Mouse (Mus musculus): Measurements from ENCODE around the gene Cmtm7. TPM values are rescaled to one million over a fixed set of nuclear protein-coding genes. Genes with fewer than 3 reads are reported as not detected.

Gene Cmtm7
- polyA plus RNA-seq, 1 experiment from 2014 or later = 93.0 TPM

GRCm38 (mm10) chr9:114785432-114786125 lies 3.9 kb upstream of the Cmtm7 start:
- DNase-seq (peak; percentile 54), ATAC-seq (ENCODE audit: insufficient read depth) (no peak)
- TF ChIP-seq CTCF (IDR thresholded peaks at IDR 0.05; ENCODE audit: low read depth) = 0 out of 2 replicates have a peak, but pooled peaks have one; percentile 9
- WGBS = 13% methylated on average over 16 of the region's 16 CpGs
- H3K27me3 ChIP-seq (ENCODE audit: insufficient read depth, low read length) = no peaks in the 10 kb centered on the region
- no peaks in the 10 kb centered on the region; the same call in 1 of the 2 replicates for H3K4me1 ChIP-seq (ENCODE audit: insufficient read depth)
- no peaks in the 10 kb centered on the region for H3K36me3 ChIP-seq (ENCODE audit: insufficient read depth)
- no peak overlapping the region for H3K9ac ChIP-seq
- 0 out of 2 replicates have a peak overlapping the region, but pooled peaks have one; percentile 20 for H3K4me2 ChIP-seq
- no peak overlapping the region for H3K4me3 ChIP-seq (ENCODE audit: low read depth, low read length)
- no peaks in the 10 kb centered on the region for H3K9me3 ChIP-seq (ENCODE audit: low read depth, low read length)
- H3K27ac ChIP-seq (ENCODE audit: low read depth) = no peak overlapping the region

GRCm38 (mm10) chr9:114780746-114781525 lies 720 bp downstream of the Cmtm7 start:
- peaks cover 6% of the 10 kb centered on the region; the same call in 1 of the 2 replicates for H3K4me1 ChIP-seq (ENCODE audit: insufficient read depth)
- H3K27ac ChIP-seq (ENCODE audit: low read depth) = peak overlapping the region; percentile 78
- H3K27me3 ChIP-seq (ENCODE audit: insufficient read depth, low read length) = no peaks in the 10 kb centered on the region
- no peaks in the 10 kb centered on the region for H3K9me3 ChIP-seq (ENCODE audit: low read depth, low read length)
- H3K4me3 ChIP-seq (ENCODE audit: low read depth, low read length) = peak overlapping the region; percentile 67
- H3K4me2 ChIP-seq = peak overlapping the region; percentile 69
- ATAC-seq (ENCODE audit: insufficient read depth) (peak; percentile 50; the same call in 1 of the 2 replicates), DNase-seq (peak; percentile 62)
- H3K9ac ChIP-seq = peak overlapping the region; percentile 58
- no peaks in the 10 kb centered on the region for H3K36me3 ChIP-seq (ENCODE audit: insufficient read depth)
- TF ChIP-seq CTCF (IDR thresholded peaks at IDR 0.05; ENCODE audit: low read depth) = no peak
- WGBS = under 1% methylated on average over 38 of the region's 38 CpGs

GRCm38 (mm10) chr9:114779984-114780745 lies 1.5 kb downstream of the Cmtm7 start:
- Histone ChIP-seq H3K9ac (peak overlapping the region; percentile 58), H3K27me3 (ENCODE audit: insufficient read depth, low read length) (no peaks in the 10 kb centered on the region), H3K4me3 (ENCODE audit: low read depth, low read length) (peak overlapping the region; percentile 67), H3K4me1 (ENCODE audit: insufficient read depth) (peaks cover 6% of the 10 kb centered on the region; the same call in 1 of the 2 replicates), H3K4me2 (peak overlapping the region; percentile 69), H3K36me3 (ENCODE audit: insufficient read depth) (no peaks in the 10 kb centered on the region), H3K9me3 (ENCODE audit: low read depth, low read length) (no peaks in the 10 kb centered on the region), H3K27ac (ENCODE audit: low read depth) (peak overlapping the region; percentile 51; the same call in 1 of the 2 replicates)
- WGBS = 26% methylated on average over 23 of the region's 23 CpGs
- ATAC-seq (ENCODE audit: insufficient read depth) = no peak
- DNase-seq = peak; percentile 58
- no peak for TF ChIP-seq CTCF (IDR thresholded peaks at IDR 0.05; ENCODE audit: low read depth)

- H3K36me3 ChIP-seq (ENCODE audit: insufficient read depth) = no peaks in the 10 kb centered on the region; the same call in 1 of the 2 replicates
Measured at GRCm38 (mm10) chr9:114778877-114779276, 2.8 kb downstream of the Cmtm7 start.

GRCm38 (mm10) chr9:114778047-114778390 lies 3.6 kb downstream of the Cmtm7 start:
- H3K9me3 ChIP-seq (ENCODE audit: low read depth, low read length) = no peaks in the 10 kb centered on the region
- no peak overlapping the region for H3K4me3 ChIP-seq (ENCODE audit: low read depth, low read length)
- peaks cover 6% of the 10 kb centered on the region; the same call in 1 of the 2 replicates for H3K4me1 ChIP-seq (ENCODE audit: insufficient read depth)
- H3K4me2 ChIP-seq = no peak overlapping the region
- no peak for TF ChIP-seq CTCF (IDR thresholded peaks at IDR 0.05; ENCODE audit: low read depth)
- ATAC-seq (ENCODE audit: insufficient read depth) = no peak
- no peak overlapping the region for H3K27ac ChIP-seq (ENCODE audit: low read depth)
- no peaks in the 10 kb centered on the region; the same call in 1 of the 2 replicates for H3K36me3 ChIP-seq (ENCODE audit: insufficient read depth)
- DNase-seq = no peak
- H3K9ac ChIP-seq = no peak overlapping the region
- 62% methylated on average over 7 of the region's 7 CpGs for WGBS
- no peaks in the 10 kb centered on the region for H3K27me3 ChIP-seq (ENCODE audit: insufficient read depth, low read length)

More at GRCm38 (mm10) chr9:114778877-114779276, 2.8 kb downstream of the Cmtm7 start:
- Histone ChIP-seq H3K9ac (no peak overlapping the region), H3K4me3 (ENCODE audit: low read depth, low read length) (no peak overlapping the region), H3K9me3 (ENCODE audit: low read depth, low read length) (no peaks in the 10 kb centered on the region), H3K4me1 (ENCODE audit: insufficient read depth) (peaks cover 6% of the 10 kb centered on the region; the same call in 1 of the 2 replicates), H3K27ac (ENCODE audit: low read depth) (no peak overlapping the region), H3K4me2 (no peak overlapping the region), H3K27me3 (ENCODE audit: insufficient read depth, low read length) (no peaks in the 10 kb centered on the region)
- 88% methylated on average over 7 of the region's 7 CpGs for WGBS
- no peak for DNase-seq
- TF ChIP-seq CTCF (IDR thresholded peaks at IDR 0.05; ENCODE audit: low read depth) = no peak
- ATAC-seq (ENCODE audit: insufficient read depth) = no peak

GRCm38 (mm10) chr9:114777178-114778046 lies 4.2 kb downstream of the Cmtm7 start:
- Histone ChIP-seq H3K9me3 (ENCODE audit: low read depth, low read length) (no peaks in the 10 kb centered on the region), H3K4me2 (no peak overlapping the region), H3K36me3 (ENCODE audit: insufficient read depth) (peaks cover 3% of the 10 kb centered on the region; the same call in 1 of the 2 replicates), H3K4me1 (ENCODE audit: insufficient read depth) (peaks cover 6% of the 10 kb centered on the region; the same call in 1 of the 2 replicates), H3K27ac (ENCODE audit: low read depth) (no peak overlapping the region), H3K27me3 (ENCODE audit: insufficient read depth, low read length) (no peaks in the 10 kb centered on the region), H3K4me3 (ENCODE audit: low read depth, low read length) (no peak overlapping the region), H3K9ac (no peak overlapping the region)
- DNase-seq (peak; percentile 24), ATAC-seq (ENCODE audit: insufficient read depth) (no peak)
- WGBS = 54% methylated on average over 6 of the region's 6 CpGs
- no peak for TF ChIP-seq CTCF (IDR thresholded peaks at IDR 0.05; ENCODE audit: low read depth)

Data from lung, embryonic 14.5 days (tissue).